ENCODE assay signal across 17 mouse cellular contexts in the genomic region with DNA sequence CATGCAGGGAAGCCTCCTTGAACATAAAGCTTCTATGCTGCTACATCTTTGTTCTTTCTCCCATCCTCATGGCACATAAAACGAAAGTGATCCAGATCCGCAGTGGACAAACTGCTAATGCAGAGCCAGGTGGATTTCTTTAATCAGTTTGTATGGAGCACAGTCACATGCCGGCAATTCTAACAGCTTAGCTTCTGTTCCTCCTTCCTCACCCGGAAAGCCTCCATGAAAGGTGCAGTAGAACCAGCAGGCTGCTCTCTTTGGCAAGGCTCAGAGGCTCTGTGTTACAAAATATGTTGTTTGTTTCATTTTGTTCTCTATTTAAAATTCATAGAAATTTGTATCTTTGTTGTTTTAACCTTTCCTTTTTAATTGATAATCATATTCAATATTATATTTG.
DNase-seq lines count a peak whose midpoint lies in the region; ATAC-seq and TF ChIP-seq lines count a peak whose summit lies in the region.
"Had no signal": no experiment of that assay in that cellular context is flagged by ENCODE, and none has a peak within 500 bp of the region (broad histone marks: within the 10 kb centered on the region; RNA-seq: fewer than 3 reads in every experiment).

No protein-coding gene starts in this region.

- ATAC-seq in common myeloid progenitor, adult 5-6 weeks (replicated peaks; ENCODE audit: low read depth, poor library complexity, severe bottlenecking), result 0 out of 2 replicates have a peak, but pooled peaks have one; percentile 25
- ATAC-seq: forebrain, embryonic 13.5 days; forebrain, embryonic 15.5 days; forebrain, postnatal 0 days had no signal

- H3K27ac ChIP-seq in layer of hippocampus, adult 2 months, result peak overlapping the region; percentile 77
- H3K27ac ChIP-seq: embryonic facial prominence, embryonic 10.5 days; embryonic facial prominence, embryonic 12.5 days; forebrain, embryonic 13.5 days; forebrain, embryonic 15.5 days had no signal

- DNase-seq in layer of hippocampus, adult 2 months (ENCODE audit: low spot score in 2 of 2), result peak in 1 of 2 experiments; percentile 15
- no peak for DNase-seq in layer of hippocampus, adult 8-10 months (ENCODE audit: low spot score in 2 of 2)
- DNase-seq in brain, adult 2 months (ENCODE audit: low read depth, low spot score), result peak; percentile 73
- no peak for DNase-seq in left cerebral cortex, postnatal 36 days (ENCODE audit: low spot score in 2 of 2)
- DNase-seq: adrenal gland, adult 8-10 months; adrenal gland, postnatal 14 days; adrenal gland, postnatal 36 days; cerebellum, adult 11 months; cerebellum, adult 9-11 months; cerebellum, postnatal 14 days; cerebellum, postnatal 36 days; forebrain, postnatal 0 days had no signal

- TF ChIP-seq CTCF in layer of hippocampus, adult 2 months (conservative IDR thresholded peaks at IDR 0.05), result no peak

- intact Hi-C loops in left cerebral cortex, postnatal 36 days (cut with DNase I), result no loop called here

- peak overlapping the region; percentile 15; the same call in 1 of the 2 replicates for H3K4me3 ChIP-seq in layer of hippocampus, adult 2 months
- H3K4me3 ChIP-seq: embryonic facial prominence, embryonic 10.5 days; embryonic facial prominence, embryonic 12.5 days; forebrain, embryonic 13.5 days; forebrain, embryonic 15.5 days had no signal
